Mouse (Mus musculus): Measurements from ENCODE around the gene Sik2.

DNA sequence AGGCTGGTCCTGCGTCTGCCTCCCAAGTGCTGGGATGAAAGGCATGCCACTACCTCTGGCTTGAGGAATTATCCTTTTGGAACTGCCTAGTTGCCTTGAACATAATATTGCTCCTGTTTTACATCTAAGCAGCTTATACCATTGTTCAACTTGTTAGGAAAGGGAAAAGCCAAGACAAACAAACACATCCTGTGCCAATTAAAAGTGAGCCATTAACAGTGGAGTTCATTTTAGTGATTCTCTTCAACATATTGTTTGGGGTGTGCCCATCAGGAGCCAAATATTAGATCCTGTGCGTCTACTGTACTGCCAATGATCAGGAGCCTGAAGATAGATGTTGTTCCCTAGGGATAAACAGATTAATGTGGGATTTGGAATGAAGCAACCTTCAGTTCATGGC, 126.7 kb downstream of the Sik2 start:
- no peak for TF ChIP-seq CTCF (IDR thresholded peaks at IDR 0.05)
- peak; percentile 57 for TF ChIP-seq EP300 (IDR thresholded peaks at IDR 0.05)

Data from lung, postnatal 0 days (tissue).